35 mouse cellular contexts compared by ENCODE assay signal in the genomic region with DNA sequence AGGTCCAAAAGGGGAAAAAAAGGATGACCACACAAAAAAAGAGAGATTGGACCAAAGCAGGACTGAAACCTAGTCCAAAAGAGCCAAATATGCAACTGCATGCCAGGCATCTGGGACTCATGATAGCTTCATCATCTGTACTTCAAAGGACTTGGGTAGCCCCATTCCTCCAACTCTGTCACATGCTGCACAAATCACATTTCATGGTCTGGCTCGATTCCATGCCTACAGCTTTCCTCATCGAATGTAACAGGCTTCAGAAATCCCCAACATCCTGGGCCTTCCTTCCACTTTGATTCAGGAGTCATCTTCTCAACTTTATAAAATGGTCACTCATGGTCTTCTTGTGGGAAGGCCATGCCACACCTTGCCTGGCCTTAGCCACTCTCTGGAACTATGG.
"Had no signal": no experiment of that assay in that cellular context is flagged by ENCODE, and none has a peak within 500 bp of the region (broad histone marks: within the 10 kb centered on the region; RNA-seq: fewer than 3 reads in every experiment).

No protein-coding gene starts in this region.

- H3K27ac ChIP-seq: heart, embryonic 13.5 days; heart, embryonic 15.5 days; hindbrain, embryonic 10.5 days; hindbrain, embryonic 12.5 days; hindbrain, embryonic 13.5 days; hindbrain, embryonic 14.5 days; hindbrain, embryonic 15.5 days; hindbrain, postnatal 0 days; intestine, embryonic 15.5 days; kidney, embryonic 15.5 days; kidney, postnatal 0 days; layer of hippocampus, adult 2 months; left cerebral cortex, adult 2 months had no signal

- DNase-seq: heart, postnatal 10 days; heart, postnatal 14 days; heart, postnatal 36 days; heart, postnatal 4 days; kidney, adult 11 months; kidney, adult 18-20 months; kidney, adult 2 months; kidney, adult 8-10 months; kidney, adult 9 months; kidney, postnatal 10 days; kidney, postnatal 14 days; kidney, postnatal 25 days; kidney, postnatal 36 days; kidney, postnatal 4 days; layer of hippocampus, adult 9-11 months; layer of hippocampus, postnatal 36 days had no signal

- H3K4me1 ChIP-seq: hindbrain, embryonic 15.5 days; intestine, embryonic 15.5 days had no signal

- H3K36me3 ChIP-seq: heart, embryonic 12.5 days; heart, embryonic 13.5 days; heart, embryonic 15.5 days; hindbrain, embryonic 10.5 days; hindbrain, embryonic 12.5 days; hindbrain, embryonic 13.5 days; hindbrain, embryonic 15.5 days; intestine, embryonic 15.5 days; kidney, embryonic 15.5 days had no signal

- ATAC-seq: hindbrain, embryonic 16.5 days; hindbrain, postnatal 0 days; inflammation-experienced regulatory T-cells, adult 6 months; intestine, embryonic 15.5 days; intestine, embryonic 16.5 days; intestine, postnatal 0 days had no signal

- H3K4me2 ChIP-seq: heart, embryonic 11.5 days; heart, embryonic 12.5 days; heart, embryonic 13.5 days; heart, embryonic 15.5 days; hindbrain, embryonic 12.5 days; hindbrain, embryonic 13.5 days; hindbrain, embryonic 14.5 days; hindbrain, embryonic 15.5 days; intestine, embryonic 15.5 days; kidney, embryonic 15.5 days had no signal

- H3K9ac ChIP-seq: heart, embryonic 12.5 days; heart, embryonic 13.5 days; heart, embryonic 15.5 days; hindbrain, embryonic 12.5 days; hindbrain, embryonic 13.5 days; hindbrain, embryonic 14.5 days; hindbrain, embryonic 15.5 days; intestine, embryonic 15.5 days; kidney, embryonic 15.5 days had no signal

- H3K9me3 ChIP-seq: heart, embryonic 12.5 days; heart, embryonic 13.5 days; heart, embryonic 15.5 days; hindbrain, embryonic 10.5 days; hindbrain, embryonic 12.5 days; hindbrain, embryonic 13.5 days; hindbrain, embryonic 15.5 days; intestine, embryonic 15.5 days; kidney, embryonic 15.5 days had no signal

- H3K4me3 ChIP-seq: heart, embryonic 12.5 days; heart, embryonic 13.5 days; heart, embryonic 15.5 days; hindbrain, embryonic 10.5 days; hindbrain, embryonic 12.5 days; hindbrain, embryonic 13.5 days; hindbrain, embryonic 15.5 days; intestine, embryonic 15.5 days; kidney, embryonic 15.5 days; layer of hippocampus, adult 2 months; left cerebral cortex, adult 2 months had no signal

- H3K27me3 ChIP-seq: heart, embryonic 12.5 days; heart, embryonic 13.5 days; heart, embryonic 15.5 days; hindbrain, embryonic 12.5 days; hindbrain, embryonic 13.5 days; hindbrain, embryonic 15.5 days; intestine, embryonic 15.5 days; kidney, embryonic 15.5 days had no signal
